Mouse (Mus musculus) C2C12 (cell line): Measurements from ENCODE around the gene Txnrd3. TPM values are rescaled to one million over a fixed set of nuclear protein-coding genes. Genes with fewer than 3 reads are reported as not detected.

ENCODE experiments used
- H3K27me3 ChIP-seq: one replicate; pipeline ENCODE4 v1.6.1; 2011; ENCODE audit not compliant: control insufficient read depth, insufficient read depth, insufficient read length
- H3K36me3 ChIP-seq: one replicate; pipeline ENCODE4 v1.6.1; 2011; ENCODE audit not compliant: control insufficient read depth, insufficient read depth
- H3K4me3 ChIP-seq: one replicate; pipeline ENCODE4 v1.5.1; 2011; ENCODE audit warnings: mild to moderate bottlenecking, control low read depth; ENCODE audit not compliant: poor library complexity, insufficient read depth, severe bottlenecking
- H3K79me2 ChIP-seq: one replicate; pipeline ENCODE4 v1.6.1; 2011; ENCODE audit not compliant: control insufficient read depth, insufficient read depth
- H3K79me3 ChIP-seq: one replicate; pipeline ENCODE4 v1.6.1; 2011; ENCODE audit warnings: low read depth, control low read depth
- H3ac ChIP-seq: one replicate; pipeline ENCODE3; 2011; ENCODE audit warnings: low read depth; ENCODE audit not compliant: control insufficient read depth, insufficient read length
- CEBPB ChIP-seq: IDR thresholded peaks from one replicate; pipeline ENCODE4 v1.6.1; 2011; ENCODE audit warnings: low read depth, mild to moderate bottlenecking, control low read depth, moderate library complexity
- CTCF ChIP-seq: IDR thresholded peaks from one replicate; pipeline ENCODE4 v1.5.1; 2011; ENCODE audit not compliant: control insufficient read depth, insufficient read depth, insufficient read length
- FOSL1 ChIP-seq: IDR thresholded peaks from one replicate; pipeline ENCODE4 v1.8.0; 2011; ENCODE audit warnings: mild to moderate bottlenecking, low read length; ENCODE audit not compliant: poor library complexity, insufficient read depth, severe bottlenecking
- MAX ChIP-seq: IDR thresholded peaks from one replicate; pipeline ENCODE4 v1.6.1; 2011; ENCODE audit warnings: mild to moderate bottlenecking, control low read depth
- MYOD1 ChIP-seq: IDR thresholded peaks from one replicate; pipeline ENCODE4 v1.6.1; 2011; ENCODE audit warnings: low read depth; ENCODE audit not compliant: control insufficient read depth, insufficient read length
- MYOG ChIP-seq: IDR thresholded peaks from one replicate; pipeline ENCODE4 v1.6.1; 2011; ENCODE audit not compliant: control insufficient read depth, insufficient read length; ENCODE audit errors: extremely low read depth
- USF1 ChIP-seq: IDR thresholded peaks from one replicate; pipeline ENCODE4 v1.6.1; 2011; ENCODE audit warnings: low read depth, mild to moderate bottlenecking, control low read depth, moderate library complexity
- polyA plus RNA-seq: library from polyadenylated mRNA; unstranded; fragments of >200 nt; fragmentation: generic; extraction: Trizol; gene quantifications from one replicate; pipeline ENCODE4 v1.2.1, GENCODE M21; 2012; ENCODE audit warnings: missing spikeins

Txnrd3 gene
- polyA plus RNA-seq, 1 experiment = 5.7 TPM

- no peak overlapping the region for H3ac ChIP-seq
- H3K27me3 ChIP-seq = no peaks in the 10 kb centered on the region
- no peaks in the 10 kb centered on the region for H3K79me3 ChIP-seq
- H3K79me2 ChIP-seq = no peaks in the 10 kb centered on the region
- TF ChIP-seq USF1 = no peak
- no peak for TF ChIP-seq FOSL1
- TF ChIP-seq CTCF = no peak
- no peak for TF ChIP-seq MAX
- no peak for TF ChIP-seq CEBPB
- no peak overlapping the region for H3K4me3 ChIP-seq
- H3K36me3 ChIP-seq = no peaks in the 10 kb centered on the region
Observed at GRCm38 (mm10) chr6:89669556-89669955, 25.8 kb downstream of the Txnrd3 start.

GRCm38 (mm10) chr6:89671431-89671830 lies 27.6 kb downstream of the Txnrd3 start:
- TF ChIP-seq MYOD1 (no peak), CTCF (no peak)
- H3ac ChIP-seq = no peak overlapping the region
- no peaks in the 10 kb centered on the region for H3K79me2 ChIP-seq
- no peaks in the 10 kb centered on the region for H3K36me3 ChIP-seq
- H3K4me3 ChIP-seq = no peak overlapping the region
- no peaks in the 10 kb centered on the region for H3K27me3 ChIP-seq
- no peaks in the 10 kb centered on the region for H3K79me3 ChIP-seq

DNA sequence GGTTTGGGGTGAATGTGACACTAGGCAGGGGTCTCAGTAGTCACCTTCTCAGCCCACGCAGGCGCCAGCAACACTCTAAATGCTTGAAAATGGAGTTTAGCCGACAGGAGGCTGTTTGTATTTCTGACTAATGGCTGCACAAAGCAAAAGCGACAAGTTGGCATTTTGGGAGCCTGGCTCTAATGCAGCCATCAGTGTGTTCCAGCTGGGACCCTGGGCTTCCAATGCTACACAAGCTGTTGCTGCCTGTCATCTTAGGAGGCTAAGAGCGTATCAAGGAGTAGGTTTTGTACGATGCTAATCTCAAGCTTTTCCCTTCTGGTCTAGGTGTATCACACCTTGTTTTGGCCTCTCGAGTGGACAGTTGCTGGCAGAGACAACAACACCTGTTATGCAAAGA lies 28.9 kb downstream of the Txnrd3 start:
- no peaks in the 10 kb centered on the region for H3K27me3 ChIP-seq

DNA sequence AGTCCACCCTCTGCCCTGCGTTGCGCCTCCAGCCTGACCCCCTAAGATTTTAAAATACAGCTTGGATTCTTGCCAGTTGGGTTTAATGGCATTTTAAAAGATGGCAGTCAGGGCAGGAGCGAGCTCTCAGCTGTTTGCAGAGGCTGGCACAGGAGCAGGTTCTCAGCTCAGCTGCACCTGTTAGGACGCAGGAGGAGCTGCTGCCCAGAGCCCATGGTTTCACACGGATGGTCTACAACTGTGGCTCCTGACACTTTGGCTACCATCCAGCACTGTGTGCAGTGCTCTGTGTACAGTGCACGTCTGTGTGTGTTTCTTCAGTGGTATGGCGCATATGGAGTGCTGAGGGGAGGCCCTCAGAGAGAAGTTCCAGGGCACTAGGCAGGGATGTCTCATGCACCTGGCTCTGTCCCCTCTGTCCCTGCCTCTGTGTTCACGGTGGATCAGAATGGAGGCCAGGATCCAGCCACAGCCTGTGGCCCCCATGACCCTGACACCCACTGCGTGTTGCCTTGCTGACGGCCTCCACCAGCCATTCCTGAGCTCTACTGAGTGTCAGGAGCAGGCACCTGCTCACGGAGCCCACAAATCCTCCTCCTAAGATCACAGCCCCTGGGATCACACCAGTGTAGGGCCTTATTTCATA lies 29.5 kb downstream of the Txnrd3 start:
- no peak overlapping the region for H3ac ChIP-seq
- TF ChIP-seq CEBPB = no peak
- no peak for TF ChIP-seq MYOG
- no peak for TF ChIP-seq MAX
- TF ChIP-seq MYOD1 = no peak
- no peak for TF ChIP-seq CTCF
- no peak for TF ChIP-seq USF1
- no peak for TF ChIP-seq FOSL1
- no peaks in the 10 kb centered on the region for H3K79me2 ChIP-seq
- H3K79me3 ChIP-seq = no peaks in the 10 kb centered on the region
- no peak overlapping the region for H3K4me3 ChIP-seq
- no peaks in the 10 kb centered on the region for H3K27me3 ChIP-seq
- no peaks in the 10 kb centered on the region for H3K36me3 ChIP-seq

More for the DNA sequence above, 28.9 kb downstream of the Txnrd3 start:
- H3K79me3 ChIP-seq = no peaks in the 10 kb centered on the region
- no peaks in the 10 kb centered on the region for H3K36me3 ChIP-seq
- no peak overlapping the region for H3ac ChIP-seq
- no peak overlapping the region for H3K4me3 ChIP-seq
- H3K79me2 ChIP-seq = no peaks in the 10 kb centered on the region
- TF ChIP-seq MAX (no peak), MYOG (no peak), CTCF (no peak), MYOD1 (no peak), CEBPB (no peak), USF1 (no peak)

DNA sequence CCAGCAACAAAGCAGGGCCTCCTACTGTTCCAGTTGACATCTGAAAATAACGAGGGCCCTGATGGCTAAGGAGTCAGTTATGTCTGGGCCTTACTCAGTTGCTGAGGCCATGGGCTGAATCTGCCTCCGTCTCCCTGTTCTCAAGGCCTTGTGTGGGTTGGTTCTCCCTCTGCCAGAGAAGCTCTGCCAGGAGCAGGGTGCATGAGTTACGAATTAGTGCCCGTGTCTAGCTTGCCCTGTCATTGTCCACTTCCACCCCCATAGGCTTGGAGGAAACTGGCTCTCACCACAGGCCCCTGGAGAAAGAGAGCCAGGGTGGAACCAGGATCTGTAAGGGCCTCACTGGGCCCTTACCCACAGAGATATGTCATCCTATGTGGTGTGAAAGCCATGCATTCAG lies 34.7 kb downstream of the Txnrd3 start:
- TF ChIP-seq CTCF (no peak), FOSL1 (no peak), USF1 (no peak), CEBPB (no peak), MAX (no peak), MYOG (no peak), MYOD1 (no peak)
- Histone ChIP-seq H3K79me2 (no peaks in the 10 kb centered on the region), H3K4me3 (no peak overlapping the region), H3K36me3 (no peaks in the 10 kb centered on the region), H3K27me3 (no peaks in the 10 kb centered on the region), H3ac (no peak overlapping the region), H3K79me3 (no peaks in the 10 kb centered on the region)

DNA sequence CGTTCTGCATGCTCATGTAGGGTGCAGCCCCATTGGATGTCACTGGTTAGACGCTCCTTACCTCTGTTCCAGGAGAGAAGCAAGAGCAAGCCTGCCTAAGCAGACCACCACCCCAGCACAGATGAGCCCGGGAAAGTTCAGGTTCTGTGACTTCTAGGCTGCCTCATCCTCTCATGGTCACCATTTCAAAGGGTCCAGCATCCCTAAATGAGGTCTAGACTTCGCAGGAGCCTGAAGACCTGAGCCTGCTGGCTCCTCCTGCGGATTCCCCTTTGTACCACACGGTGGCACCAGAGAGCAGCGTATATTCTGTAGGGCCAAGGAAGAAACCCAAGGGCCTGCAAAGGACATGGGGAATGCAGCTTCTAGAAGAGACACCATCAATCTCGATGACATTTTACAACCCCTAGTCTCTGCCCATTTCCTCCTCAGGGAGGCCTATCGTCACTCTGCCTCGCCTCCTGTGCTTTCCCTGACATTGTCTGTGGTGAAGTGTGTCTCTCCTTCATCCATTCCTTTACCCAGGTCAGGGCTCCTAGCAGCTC lies 35.6 kb downstream of the Txnrd3 start:
- no peak overlapping the region for H3ac ChIP-seq
- H3K79me3 ChIP-seq = no peaks in the 10 kb centered on the region
- H3K27me3 ChIP-seq = no peaks in the 10 kb centered on the region
- no peaks in the 10 kb centered on the region for H3K79me2 ChIP-seq
- TF ChIP-seq CTCF (peak; percentile 63), MAX (no peak)
- no peaks in the 10 kb centered on the region for H3K36me3 ChIP-seq
- H3K4me3 ChIP-seq = no peak overlapping the region
